9 mouse cellular contexts compared by ENCODE assay signal in the genomic region with DNA sequence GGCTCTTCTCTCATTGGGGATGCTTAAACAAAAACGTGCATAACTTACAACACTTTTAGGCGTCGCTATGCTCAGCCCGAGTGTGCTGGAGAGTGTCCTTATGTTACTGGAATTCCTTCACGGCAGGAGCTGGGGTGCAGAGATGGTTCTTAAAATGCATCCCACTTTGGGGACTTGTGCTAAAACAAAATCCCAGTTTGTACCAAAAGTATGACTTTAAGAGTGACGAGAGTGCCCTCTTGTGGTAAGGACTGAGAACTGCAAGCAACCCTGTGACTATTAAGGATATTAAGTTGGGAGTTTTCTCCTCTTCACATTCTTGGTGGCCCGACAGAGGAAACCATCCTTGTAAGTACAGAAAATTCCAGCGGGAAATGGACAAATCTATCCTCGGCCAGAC.
A peak's percentile ranks its signal among the peaks of the same experiment; 100 is the strongest.
DNase-seq lines count a peak whose midpoint lies in the region; ATAC-seq lines count a peak whose summit lies in the region.
"Had no signal": no experiment of that assay in that cellular context is flagged by ENCODE, and none has a peak within 500 bp of the region (broad histone marks: within the 10 kb centered on the region; RNA-seq: fewer than 3 reads in every experiment).

No protein-coding gene starts in this region.

- no peak for ATAC-seq in forebrain, embryonic 11.5 days (replicated peaks; ENCODE audit: low FRiP score)
- ATAC-seq in limb, embryonic 11.5 days (ENCODE audit: insufficient number of reproducible peaks, low FRiP score, low TSS enrichment, low read depth), result no peak
- ATAC-seq in activated CD4-positive, CD25-positive, alpha-beta regulatory T cell, adult 4 months, result no peak

- no peaks in the 10 kb centered on the region for H3K9me3 ChIP-seq in forebrain, embryonic 11.5 days (ENCODE audit: control insufficient read depth, low read length)
- no peaks in the 10 kb centered on the region for H3K9me3 ChIP-seq in limb, embryonic 11.5 days (ENCODE audit: control insufficient read depth, low read length)
- H3K9me3 ChIP-seq: heart, embryonic 13.5 days had no signal

- H3K27ac ChIP-seq in forebrain, embryonic 11.5 days (ENCODE audit: low read depth, low read length), result no peak overlapping the region
- H3K27ac ChIP-seq in limb, embryonic 11.5 days (replicated peaks; ENCODE audit: low read depth, low read length), result no peak overlapping the region
- H3K27ac ChIP-seq: heart, embryonic 13.5 days had no signal

- WGBS in forebrain, embryonic 11.5 days, result 28% methylated on average over 9 of the region's 9 CpGs
- 37% methylated on average over 9 of the region's 9 CpGs for WGBS in limb, embryonic 11.5 days

- H3K36me3 ChIP-seq in forebrain, embryonic 11.5 days (ENCODE audit: control insufficient read depth, insufficient read depth, low read length), result no peaks in the 10 kb centered on the region
- H3K36me3 ChIP-seq in limb, embryonic 11.5 days (ENCODE audit: control insufficient read depth, insufficient read depth, low read length), result no peaks in the 10 kb centered on the region
- H3K36me3 ChIP-seq: heart, embryonic 13.5 days had no signal

- 0 out of 2 replicates have a peak, but pooled peaks cover 6% of the 10 kb centered on the region for H3K4me1 ChIP-seq in forebrain, embryonic 11.5 days (replicated peaks; ENCODE audit: control insufficient read depth, insufficient read depth, low read length)
- H3K4me1 ChIP-seq in limb, embryonic 11.5 days (ENCODE audit: control insufficient read depth, insufficient read depth, low read length), result peaks cover 5% of the 10 kb centered on the region; the same call in 1 of the 2 replicates

- no peak overlapping the region for H3K9ac ChIP-seq in forebrain, embryonic 11.5 days (ENCODE audit: low read length)
- H3K9ac ChIP-seq in limb, embryonic 11.5 days (ENCODE audit: low read length), result no peak overlapping the region
- H3K9ac ChIP-seq: heart, embryonic 13.5 days had no signal

- H3K4me3 ChIP-seq in forebrain, embryonic 11.5 days (ENCODE audit: low read depth, low read length), result no peak overlapping the region
- no peak overlapping the region for H3K4me3 ChIP-seq in limb, embryonic 11.5 days (ENCODE audit: low read depth, low read length)
- H3K4me3 ChIP-seq: heart, embryonic 13.5 days had no signal

- no peaks in the 10 kb centered on the region for H3K27me3 ChIP-seq in forebrain, embryonic 11.5 days (ENCODE audit: control insufficient read depth, insufficient read depth, low read length)
- no peaks in the 10 kb centered on the region for H3K27me3 ChIP-seq in limb, embryonic 11.5 days (ENCODE audit: control insufficient read depth, insufficient read depth, low read length)

- no peak overlapping the region for H3K4me2 ChIP-seq in forebrain, embryonic 11.5 days (ENCODE audit: low read depth, low read length, severe bottlenecking)
- H3K4me2 ChIP-seq in limb, embryonic 11.5 days (ENCODE audit: low read depth, severe bottlenecking), result no peak overlapping the region
- H3K4me2 ChIP-seq: heart, embryonic 13.5 days had no signal

- peak; percentile 33 for DNase-seq in urinary bladder, postnatal 25 days (ENCODE audit: low spot score)
- DNase-seq in urinary bladder, adult 2 months (ENCODE audit: low spot score), result no peak
- peak; percentile 72 for DNase-seq in brain, embryonic 18.5 days (ENCODE audit: low read depth, low spot score)
- DNase-seq in forebrain, embryonic 11.5 days (ENCODE audit: low spot score), result peak; percentile 76
- DNase-seq in kidney, adult 9 months, result peak; percentile 74
- DNase-seq in limb, embryonic 11.5 days (ENCODE audit: low spot score), result peak; percentile 82
- peak; percentile 68 for DNase-seq in right cerebral cortex, adult 18-20 months
